Mouse (Mus musculus): ENCODE data around the gene Ddx41.

Ddx41 gene

GRCm38 (mm10) chr13:55504390-55504789 lies 32.1 kb downstream of the Ddx41 start:
- no peak for DNase-seq

GRCm38 (mm10) chr13:55502405-55502804 lies 34.1 kb downstream of the Ddx41 start:
- no peak for DNase-seq

GRCm38 (mm10) chr13:55500575-55500974 lies 35.9 kb downstream of the Ddx41 start:
- DNase-seq = no peak

- no peak for DNase-seq
These were observed 37.6 kb downstream of the Ddx41 start for GRCm38 (mm10) chr13:55498906-55499305.

GRCm38 (mm10) chr13:55496661-55497060 lies 39.8 kb downstream of the Ddx41 start:
- DNase-seq = no peak

- DNase-seq = no peak
These were observed 40.8 kb downstream of the Ddx41 start for GRCm38 (mm10) chr13:55495702-55496101.

GRCm38 (mm10) chr13:55494883-55495621 lies 41.4 kb downstream of the Ddx41 start:
- DNase-seq = no peak

GRCm38 (mm10) chr13:55494257-55494656 lies 42.2 kb downstream of the Ddx41 start:
- no peak for DNase-seq

GRCm38 (mm10) chr13:55487578-55488498 lies 48.6 kb downstream of the Ddx41 start, which contains the start of gene Dbn1:
Dbn1 (minus strand) TSS chr13:55488111.
- no peak for DNase-seq

- DNase-seq = peak in 1 of 2 experiments; percentile 36
These were observed 49.4 kb downstream of the Ddx41 start for GRCm38 (mm10) chr13:55486916-55487577.

- DNase-seq = no peak
These were observed 50.2 kb downstream of the Ddx41 start for GRCm38 (mm10) chr13:55486029-55486794.

- no peak for DNase-seq
These were observed 51.9 kb downstream of the Ddx41 start for GRCm38 (mm10) chr13:55484520-55485088.

- DNase-seq = peak in 1 of 2 experiments; percentile 18
These were observed 52.9 kb downstream of the Ddx41 start for GRCm38 (mm10) chr13:55483593-55483992.

GRCm38 (mm10) chr13:55483071-55483470 lies 53.4 kb downstream of the Ddx41 start:
- no peak for DNase-seq

GRCm38 (mm10) chr13:55482542-55482941 lies 53.9 kb downstream of the Ddx41 start:
- no peak for DNase-seq
